ENCODE assay signal across 12 mouse cellular contexts in genomic region chr16:31035235-31035634, GRCm38 (mm10). TPM values are rescaled to one million over a fixed set of nuclear protein-coding genes. Genes with fewer than 3 reads are reported as not detected.
DNase-seq lines count a peak whose midpoint lies in the region; ATAC-seq lines count a peak whose summit lies in the region.
"Had no signal": no experiment of that assay in that cellular context is flagged by ENCODE, and none has a peak within 500 bp of the region (broad histone marks: within the 10 kb centered on the region; RNA-seq: fewer than 3 reads in every experiment).

No protein-coding gene starts in this region.

- WGBS in hindbrain, embryonic 10.5 days = 72% methylated on average over 7 of the region's 7 CpGs
- 69% methylated on average over 7 of the region's 7 CpGs for WGBS in hindbrain, embryonic 13.5 days
- WGBS in limb, embryonic 15.5 days = 53% methylated on average over 7 of the region's 7 CpGs

- no peak for DNase-seq in hindbrain, embryonic 10.5 days (ENCODE audit: low spot score)
- peak; percentile 76 for DNase-seq in 416B (ENCODE audit: low read depth)
- DNase-seq in natural killer cell, adult 2 months (ENCODE audit: low spot score in 2 of 2) = no peak
- DNase-seq in ovary, postnatal 10 days (ENCODE audit: low spot score) = no peak
- DNase-seq in left cerebral cortex, adult 8-10 months (ENCODE audit: low spot score in 2 of 2) = no peak
- DNase-seq: lung, postnatal 10 days had no signal

- peak overlapping the region; percentile 84 for H3K27ac ChIP-seq in hindbrain, embryonic 10.5 days
- H3K27ac ChIP-seq in hindbrain, embryonic 13.5 days = no peak overlapping the region
- H3K27ac ChIP-seq in limb, embryonic 15.5 days = peak overlapping the region; percentile 59
- H3K27ac ChIP-seq: stomach, postnatal 0 days had no signal

- H3K9ac ChIP-seq in hindbrain, embryonic 13.5 days = no peak overlapping the region
- H3K9ac ChIP-seq in limb, embryonic 15.5 days = no peak overlapping the region

- peaks cover 31% of the 10 kb centered on the region for H3K4me1 ChIP-seq in hindbrain, embryonic 10.5 days (replicated peaks)
- H3K4me1 ChIP-seq in hindbrain, embryonic 13.5 days (replicated peaks) = peaks cover 19% of the 10 kb centered on the region
- H3K4me1 ChIP-seq in limb, embryonic 15.5 days = peaks cover 27% of the 10 kb centered on the region

- H3K27me3 ChIP-seq in hindbrain, embryonic 10.5 days (ENCODE audit: insufficient read depth, poor library complexity, severe bottlenecking) = no peaks in the 10 kb centered on the region
- no peaks in the 10 kb centered on the region for H3K27me3 ChIP-seq in hindbrain, embryonic 13.5 days
- no peaks in the 10 kb centered on the region for H3K27me3 ChIP-seq in limb, embryonic 15.5 days

- no peak for ATAC-seq in hindbrain, embryonic 13.5 days (ENCODE audit: low FRiP score)
- peak; percentile 69 for ATAC-seq in activated CD4-positive, CD25-positive, alpha-beta regulatory T cell, adult 4 months
- no peak for ATAC-seq in limb, embryonic 15.5 days (ENCODE audit: insufficient number of reproducible peaks, low FRiP score, low TSS enrichment, low read depth)
- ATAC-seq: intestine, embryonic 16.5 days had no signal

- no peak overlapping the region for H3K4me2 ChIP-seq in hindbrain, embryonic 13.5 days
- no peak overlapping the region for H3K4me2 ChIP-seq in limb, embryonic 15.5 days

- no peaks in the 10 kb centered on the region for H3K36me3 ChIP-seq in hindbrain, embryonic 10.5 days
- no peaks in the 10 kb centered on the region for H3K36me3 ChIP-seq in hindbrain, embryonic 13.5 days
- H3K36me3 ChIP-seq in limb, embryonic 15.5 days = no peaks in the 10 kb centered on the region

- H3K9me3 ChIP-seq in hindbrain, embryonic 10.5 days = no peaks in the 10 kb centered on the region
- H3K9me3 ChIP-seq in hindbrain, embryonic 13.5 days = no peaks in the 10 kb centered on the region
- no peaks in the 10 kb centered on the region for H3K9me3 ChIP-seq in limb, embryonic 15.5 days

- no peak overlapping the region for H3K4me3 ChIP-seq in hindbrain, embryonic 10.5 days
- H3K4me3 ChIP-seq in hindbrain, embryonic 13.5 days = no peak overlapping the region
- no peak overlapping the region for H3K4me3 ChIP-seq in limb, embryonic 15.5 days
- H3K4me3 ChIP-seq: myocyte had no signal

RNA-seq across cellular contexts. Expression of gene Xxylt1, which starts 46.0 kb away (rescaled TPM):
- polyA plus RNA-seq in hindbrain, embryonic 10.5 days (2016; fragmentation: Nextera tagmentation; extraction: Ambion mirVana) = 12.1 and 15.1 TPM in 2 replicates
- polyA plus RNA-seq in hindbrain, embryonic 13.5 days (2015; fragmentation: Nextera tagmentation; extraction: Ambion mirVana) = 10.8 and 11.6 TPM in 2 replicates
- 10 to 100 TPM; 17.0 to 27.9 TPM for polyA plus RNA-seq in activated CD4-positive, CD25-positive, alpha-beta regulatory T cell, adult 4 months (2017; shearing (Covaris generic))
- 12.1 and 17.3 TPM in 2 replicates for polyA plus RNA-seq in limb, embryonic 15.5 days (2015; fragmentation: Nextera tagmentation; extraction: Ambion mirVana)
- total RNA-seq in left cerebral cortex, adult 8-10 months (2022) = 10 to 100 TPM; 22.1 to 26.3 (median 23.2) TPM
